Mouse (Mus musculus) kidney, postnatal 10 days (tissue): ENCODE data around the gene Foxf2.

Experiments
- DNase-seq: peaks from one replicate; pipeline ENCODE4 v3.0.0; 2021; ENCODE audit warnings: mixed read lengths

Gene Foxf2

DNA sequence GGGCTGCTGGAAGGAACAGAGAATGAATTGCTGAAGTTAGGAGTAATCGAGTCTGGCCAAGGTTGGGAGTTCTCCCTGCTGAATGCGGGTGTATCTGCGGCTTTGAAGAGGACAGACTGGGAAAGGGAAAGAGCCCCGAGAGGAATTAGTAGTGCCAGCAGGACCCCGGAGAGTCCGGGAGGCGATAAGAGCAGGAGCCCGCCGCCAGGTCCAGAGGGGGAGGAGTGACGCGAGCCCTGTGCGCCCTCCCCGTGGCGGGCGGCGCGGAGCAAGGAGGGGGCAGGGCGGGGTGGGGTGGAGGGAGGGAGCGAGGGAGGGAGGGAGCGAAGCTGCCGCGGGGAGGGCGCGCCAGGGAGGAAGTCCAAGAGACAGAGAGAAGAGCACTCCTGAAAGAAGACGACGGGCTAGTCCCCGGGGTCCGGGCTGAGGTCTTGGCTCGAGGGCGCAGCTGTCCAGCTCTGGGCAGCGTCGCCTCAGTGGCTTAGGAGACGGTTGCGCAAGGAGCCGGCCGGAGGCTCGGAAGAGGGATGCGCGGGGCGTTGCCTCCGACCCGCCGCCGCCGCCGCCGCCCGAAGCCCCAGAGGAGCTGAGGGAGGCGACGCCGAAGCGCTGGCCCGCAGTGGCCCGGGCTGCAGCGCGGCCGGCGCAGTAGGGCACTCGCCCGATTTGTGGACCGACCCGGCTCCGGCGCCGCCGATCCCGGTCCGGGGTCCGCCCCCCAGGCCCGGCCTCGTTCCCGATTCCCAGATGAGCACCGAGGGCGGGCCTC lies at the start of gene Foxf2:
TSS of gene Foxf2 (plus strand) at position 484 of the 769 bp plus-strand sequence.
- peak; percentile 37 for DNase-seq

DNA sequence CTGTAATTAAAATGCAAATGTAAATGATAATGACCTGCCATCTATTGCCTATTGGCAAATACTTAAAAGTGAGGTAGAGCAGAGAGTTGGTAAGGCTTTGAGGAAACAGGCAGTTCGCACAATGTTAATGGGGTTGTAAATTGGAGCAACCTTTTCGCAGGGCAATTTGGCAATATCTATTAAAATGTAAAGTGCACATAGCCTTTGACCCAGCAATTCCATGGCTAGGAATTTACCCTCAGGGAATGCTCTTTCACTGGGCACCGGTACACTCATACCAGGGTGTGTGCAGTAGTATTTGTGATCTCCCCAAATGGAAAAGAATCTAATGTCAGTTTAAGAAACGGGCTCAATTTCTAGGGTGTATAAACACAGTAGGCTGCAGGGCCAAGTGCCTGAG lies 48.9 kb upstream of the Foxf2 start:
- DNase-seq = no peak

DNA sequence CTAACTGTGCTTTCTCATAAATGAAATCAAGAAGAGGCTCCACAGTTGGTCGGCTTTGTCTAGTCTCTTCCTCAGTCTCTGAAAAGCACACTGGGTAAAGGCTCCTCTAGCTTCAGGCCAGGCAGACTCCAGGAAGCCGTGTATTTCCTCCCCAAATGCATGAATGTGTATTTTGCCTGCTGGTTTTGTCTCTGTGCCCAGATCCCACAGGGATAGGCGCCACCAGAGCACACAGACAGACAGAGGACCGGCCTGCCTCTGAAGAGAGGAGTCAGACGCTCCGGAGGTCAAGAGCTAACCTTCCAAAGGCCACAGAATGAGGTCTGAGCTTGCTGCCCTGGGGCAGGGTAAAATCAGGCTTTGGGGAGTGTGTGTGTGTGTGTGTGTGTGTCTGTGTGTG lies 48.0 kb upstream of the Foxf2 start:
- DNase-seq = peak; percentile 23

DNA sequence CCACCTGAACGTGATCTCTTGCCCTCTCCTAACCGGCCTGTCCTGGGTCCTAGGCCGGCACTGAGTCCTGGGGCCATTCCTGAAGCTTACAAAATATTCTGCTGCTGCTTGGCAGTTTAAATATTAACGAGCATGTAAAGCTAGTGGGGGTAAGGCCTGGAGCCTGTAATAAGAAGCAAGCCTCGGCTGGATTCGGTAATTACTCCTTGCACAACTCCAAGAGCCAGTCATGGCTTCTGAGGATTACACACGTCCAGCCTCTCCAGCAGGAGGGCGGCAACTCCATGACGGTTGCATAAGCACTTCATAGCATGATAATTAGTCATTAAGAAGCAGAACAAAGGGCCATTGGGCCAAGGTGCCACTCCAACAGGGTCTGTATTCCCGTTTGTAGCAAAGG lies 47.2 kb upstream of the Foxf2 start:
- peak; percentile 55 for DNase-seq

DNA sequence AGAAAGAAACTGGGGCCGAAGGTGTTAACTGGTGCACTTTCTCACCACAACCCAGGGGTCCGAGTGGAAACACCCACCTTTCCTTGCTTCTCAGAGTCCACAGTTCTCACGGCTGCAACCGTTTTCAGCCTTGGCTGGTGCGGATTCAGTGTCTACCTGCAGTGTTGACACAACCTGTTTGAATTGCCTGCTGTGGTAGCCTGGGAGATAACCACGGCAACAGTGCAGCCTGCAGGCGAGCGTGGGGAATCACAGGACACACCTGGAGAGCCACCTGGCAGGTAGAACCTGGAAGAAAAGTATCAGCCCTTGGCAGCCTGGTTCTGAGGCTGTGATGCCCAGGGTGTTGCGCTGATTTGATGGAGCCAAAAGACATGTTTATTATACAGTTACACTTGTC lies 45.8 kb upstream of the Foxf2 start:
- peak; percentile 54 for DNase-seq

DNA sequence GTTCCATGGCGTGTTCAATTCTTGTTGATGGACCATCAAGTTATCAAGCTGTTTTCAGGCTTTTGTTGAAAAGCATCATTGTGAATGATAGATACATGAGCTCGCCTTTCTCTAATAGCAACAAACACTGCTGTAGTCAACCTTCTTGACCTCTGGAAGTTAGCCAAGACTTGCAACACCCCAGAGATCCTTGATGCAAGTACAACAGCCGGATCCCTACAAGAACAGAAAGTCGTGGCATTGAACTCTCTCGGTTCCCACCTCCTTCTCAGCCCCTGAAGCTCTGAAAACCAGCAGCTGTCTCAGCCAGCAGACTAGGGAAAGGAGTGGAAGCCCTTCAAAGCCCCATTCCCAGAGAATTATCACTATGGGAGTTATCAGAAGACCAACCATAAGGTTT lies 38.3 kb upstream of the Foxf2 start:
- DNase-seq = peak; percentile 20

DNA sequence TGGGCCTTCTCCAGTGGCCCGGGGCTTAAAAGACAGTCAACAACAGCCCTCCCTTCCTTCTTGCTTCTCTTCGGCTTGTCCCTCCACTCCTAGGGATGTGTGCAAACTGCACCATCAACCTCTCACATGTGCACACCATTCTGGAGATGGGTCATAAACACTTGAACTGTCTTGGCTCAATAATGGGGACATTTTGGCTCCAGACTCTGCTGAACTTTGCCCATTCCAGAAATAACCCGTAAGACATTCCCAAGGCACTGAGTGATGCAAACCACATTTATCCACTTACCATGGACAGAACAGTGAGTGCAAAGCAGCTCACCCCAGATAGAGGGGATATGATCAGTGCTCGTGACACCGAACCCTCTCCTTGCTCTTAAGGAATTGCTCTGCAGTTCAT lies 26.0 kb upstream of the Foxf2 start:
- DNase-seq = no peak

DNA sequence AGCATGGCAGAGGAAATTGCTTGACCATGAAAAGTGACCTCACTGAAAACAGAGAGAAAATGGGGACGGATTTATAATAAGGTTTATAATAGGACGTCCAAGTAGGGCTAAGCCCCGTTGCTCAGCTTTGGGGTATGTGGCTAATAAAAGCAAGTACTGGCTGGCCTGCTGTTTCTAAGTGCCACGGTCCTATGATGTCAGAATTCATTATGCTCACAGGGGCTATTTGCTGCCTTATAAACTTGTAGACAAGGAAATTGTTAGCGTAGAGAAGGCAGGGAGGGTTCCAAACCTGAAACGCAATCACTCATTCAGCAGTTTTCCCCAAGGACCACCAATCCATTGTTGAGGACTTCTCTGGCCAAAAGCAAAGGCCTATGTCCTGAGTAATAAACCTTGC lies 21.7 kb upstream of the Foxf2 start:
- DNase-seq = no peak

DNA sequence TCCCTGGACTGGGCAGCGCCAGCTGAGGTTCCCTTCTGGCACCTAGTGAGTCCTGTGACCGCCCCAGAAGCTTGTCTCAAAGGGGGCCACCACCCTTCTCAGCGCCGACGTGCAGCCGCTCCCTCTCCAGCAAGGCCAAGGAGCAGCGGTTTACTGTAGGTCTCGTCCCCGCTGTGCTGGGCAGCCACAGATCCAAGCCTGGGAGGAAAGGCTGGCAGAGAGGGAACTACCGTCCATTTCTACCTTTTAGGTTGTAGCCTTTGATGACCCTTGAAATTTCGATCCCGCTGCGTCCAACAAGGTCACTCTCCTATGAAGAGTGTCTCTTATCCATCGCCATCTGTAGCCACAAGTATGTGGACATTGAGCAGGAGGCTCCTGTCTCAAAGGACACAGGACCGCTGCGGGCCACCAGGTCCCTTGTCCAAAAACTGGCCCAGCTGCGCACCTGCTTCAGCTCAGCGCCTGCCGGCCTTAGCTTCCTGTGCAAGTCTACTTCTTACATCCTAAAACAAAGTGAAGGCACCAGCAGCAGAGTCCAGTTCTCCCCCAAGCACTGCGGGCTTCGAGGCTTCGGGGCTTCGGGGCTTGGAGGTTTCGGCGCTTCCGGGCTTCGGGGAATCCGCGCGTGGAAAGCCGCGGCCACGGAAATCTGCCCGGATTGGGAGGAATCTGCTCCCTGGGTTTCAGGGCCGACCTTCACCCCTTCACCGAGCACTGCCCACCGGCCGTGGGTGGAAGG lies 10.7 kb upstream of the Foxf2 start:
- DNase-seq = no peak

DNA sequence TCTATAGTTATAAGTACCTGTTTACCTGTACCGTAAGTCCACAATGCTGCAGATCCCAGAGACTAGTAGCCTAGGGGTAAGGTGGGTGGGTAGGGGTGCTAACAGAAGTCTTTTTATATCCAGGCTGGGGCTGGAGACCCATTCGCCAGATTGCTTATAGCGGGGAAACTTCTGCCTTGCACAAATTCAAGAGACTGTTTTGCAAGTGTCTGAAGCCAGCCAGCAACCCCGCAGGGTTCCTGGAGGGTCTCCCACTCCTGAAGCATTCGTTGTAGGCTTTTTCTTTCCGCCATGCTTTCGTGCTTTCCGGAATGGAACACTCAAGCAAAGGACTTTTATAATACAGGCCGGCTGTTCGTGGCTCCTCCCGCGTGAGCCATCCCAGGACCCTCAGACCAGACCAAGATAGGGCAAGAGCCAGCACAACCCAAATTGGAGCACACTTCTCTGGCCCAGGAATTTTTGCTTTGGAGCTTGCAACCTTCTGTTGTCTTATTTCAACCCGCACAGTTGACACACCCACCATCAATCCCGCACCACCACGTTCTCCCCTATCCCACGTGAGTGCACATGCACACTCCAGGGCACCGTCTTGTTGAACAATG lies 10.0 kb upstream of the Foxf2 start:
- no peak for DNase-seq

DNA sequence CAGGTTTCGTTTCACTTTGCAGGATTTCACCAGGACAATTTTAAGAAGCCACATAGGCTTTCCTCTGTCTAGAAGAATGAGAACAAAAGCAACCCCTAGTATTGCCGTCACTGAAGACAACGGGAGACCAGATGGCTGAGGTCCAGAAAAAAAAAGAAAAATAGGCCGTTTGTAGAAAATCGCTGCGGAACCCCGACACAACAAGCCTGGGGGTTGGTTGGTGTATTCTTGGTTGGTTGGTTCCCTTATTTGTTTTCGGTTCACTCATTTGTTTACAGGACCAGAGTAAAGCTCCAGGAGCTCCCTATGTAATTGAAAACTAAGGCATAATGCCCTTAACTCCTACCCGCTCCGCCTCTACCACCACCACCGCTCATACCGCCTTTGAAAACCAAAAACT lies 7.6 kb upstream of the Foxf2 start:
- DNase-seq = no peak

DNA sequence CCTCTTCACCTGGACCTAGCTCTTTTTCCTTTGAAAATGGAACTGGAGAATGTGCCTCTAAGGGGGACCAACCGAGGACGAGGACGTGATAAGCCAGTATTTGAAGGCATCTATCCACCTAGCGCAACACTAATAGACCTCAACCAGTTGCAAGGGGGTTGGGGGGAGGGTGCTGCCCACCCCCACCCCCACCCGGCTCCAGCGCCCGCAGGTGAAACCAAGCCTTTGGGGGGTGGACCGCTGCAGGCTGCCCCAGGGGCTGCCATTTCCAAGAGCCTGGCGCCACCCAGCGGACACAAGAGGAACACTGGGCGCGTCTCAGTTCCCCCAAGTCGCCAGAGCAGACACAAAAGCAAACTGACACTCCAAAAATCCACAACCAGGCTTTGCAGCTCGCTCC lies 7.2 kb upstream of the Foxf2 start:
- DNase-seq = peak; percentile 83

DNA sequence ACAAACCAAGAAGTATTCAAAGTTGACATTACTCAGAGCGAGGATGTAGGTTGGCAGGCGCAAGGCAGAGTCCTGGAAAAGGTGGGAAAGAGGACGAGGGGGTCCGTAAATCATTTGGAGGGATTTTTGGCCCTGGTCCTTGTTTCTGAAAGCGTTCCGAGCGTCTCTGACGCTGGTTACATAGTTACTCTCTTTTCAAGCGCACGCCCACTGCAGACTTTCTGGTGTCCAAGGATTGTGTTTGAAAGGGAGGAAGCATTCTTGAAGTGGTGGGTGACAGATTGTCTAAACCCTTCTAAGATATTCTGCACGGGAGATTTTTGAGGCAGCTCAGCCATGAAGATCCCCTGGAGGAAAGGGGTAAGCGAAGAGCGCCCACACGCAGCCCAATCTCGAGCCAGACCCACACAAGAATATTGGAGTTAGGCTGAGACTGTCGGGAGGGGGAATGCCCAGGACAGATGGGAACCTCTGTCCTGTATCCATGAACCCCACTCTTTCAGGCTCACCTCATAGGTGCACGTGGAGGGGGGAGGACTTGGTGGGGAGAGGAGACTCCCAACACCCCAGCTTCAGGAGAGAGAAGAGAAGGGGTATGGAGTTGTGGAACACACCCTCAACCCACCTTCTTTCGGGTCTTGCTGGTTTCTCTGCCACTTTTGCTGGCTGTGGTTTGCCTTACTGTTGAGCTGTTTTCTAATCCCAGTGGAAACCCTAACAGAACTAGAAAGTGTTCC lies 6.5 kb upstream of the Foxf2 start:
- DNase-seq = no peak

DNA sequence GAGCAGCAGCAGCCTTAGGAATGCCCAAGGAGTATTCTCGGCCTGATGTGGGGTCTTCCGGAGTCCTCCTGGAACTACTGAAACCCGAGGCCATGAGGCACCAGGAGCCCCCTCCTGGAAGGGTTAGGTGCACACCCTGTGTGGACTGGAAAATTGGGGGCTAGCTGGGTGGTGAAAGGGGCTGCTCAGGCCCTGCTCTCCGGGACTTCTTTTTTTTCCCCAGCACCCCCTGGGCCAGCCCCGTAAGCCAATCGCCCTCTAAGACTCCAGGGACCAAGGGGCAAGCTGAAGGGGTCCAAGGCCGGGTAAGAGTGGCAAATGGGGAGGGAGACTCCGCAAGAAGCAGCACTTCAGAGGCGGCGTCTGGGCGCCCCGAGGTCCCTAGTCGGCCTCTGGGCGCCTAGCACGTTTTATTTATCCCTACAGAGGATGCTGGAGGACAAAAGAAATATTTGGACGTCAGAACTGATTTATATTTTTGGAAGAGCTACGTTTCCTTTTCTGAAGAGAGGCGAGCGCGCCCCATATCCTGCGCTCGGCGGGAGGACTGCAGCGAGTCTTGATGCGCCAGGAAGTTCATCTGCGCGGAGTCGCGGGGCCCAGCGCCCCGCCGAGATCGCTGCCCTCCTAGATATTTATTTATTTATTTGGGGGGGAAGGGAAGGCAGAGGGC lies 5.7 kb upstream of the Foxf2 start:
- no peak for DNase-seq

DNA sequence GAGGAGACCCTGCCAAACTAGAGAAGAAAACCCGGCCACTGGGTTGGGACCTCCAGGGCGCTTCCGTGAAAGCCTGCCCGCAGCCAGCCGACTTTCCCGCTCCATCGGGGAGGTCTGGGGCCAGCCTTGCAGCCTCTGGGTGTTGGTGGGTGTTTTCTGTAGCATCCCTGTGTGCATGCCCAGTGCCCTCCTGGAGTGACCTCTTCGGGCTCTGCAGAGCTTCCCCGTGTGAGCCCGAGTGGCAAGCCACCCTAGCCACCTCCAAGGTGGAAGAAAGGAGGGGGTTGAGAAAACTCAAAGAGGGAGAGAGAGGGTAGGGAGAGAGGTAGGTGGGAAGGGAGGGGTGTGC lies 5.1 kb upstream of the Foxf2 start:
- DNase-seq = no peak

DNA sequence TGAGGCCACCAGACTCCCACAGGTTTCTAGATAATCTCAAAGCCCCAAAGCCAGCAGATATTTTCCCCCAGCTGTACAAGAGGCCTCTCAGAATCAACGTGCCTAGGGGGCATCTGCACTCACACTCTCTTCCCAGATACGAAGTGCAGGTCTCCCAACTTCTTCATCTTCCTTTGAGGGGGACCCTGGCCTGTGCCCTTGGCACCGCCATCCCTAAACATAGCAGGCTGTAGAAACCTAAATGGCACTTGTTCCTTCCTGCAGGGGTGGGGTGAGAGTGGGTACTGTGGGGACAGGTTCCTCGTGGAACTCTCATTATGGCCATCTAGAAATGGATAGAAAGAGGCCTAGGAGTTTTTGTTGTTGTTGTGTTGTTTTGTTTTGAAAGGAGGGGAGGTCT lies 4.7 kb upstream of the Foxf2 start:
- DNase-seq = no peak

DNA sequence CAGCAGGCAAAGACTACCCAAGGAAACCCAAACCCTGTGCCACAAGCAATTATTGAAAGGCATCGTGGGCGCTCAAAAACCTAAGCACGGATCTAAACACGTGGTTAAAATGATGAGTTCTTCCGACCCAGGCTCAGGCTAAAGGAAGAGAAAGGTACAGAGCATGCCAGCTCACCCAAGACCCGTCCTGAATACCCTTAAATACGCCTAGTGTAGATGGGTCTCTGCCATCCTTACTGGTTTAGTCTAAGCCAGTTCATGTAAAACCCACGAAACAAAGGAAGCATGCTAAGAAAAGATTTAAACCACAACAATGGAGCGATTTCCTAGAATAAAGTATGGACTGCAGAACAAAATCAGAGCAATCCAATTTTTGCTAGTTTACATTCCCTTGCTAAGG lies 3.9 kb upstream of the Foxf2 start:
- DNase-seq = no peak

DNA sequence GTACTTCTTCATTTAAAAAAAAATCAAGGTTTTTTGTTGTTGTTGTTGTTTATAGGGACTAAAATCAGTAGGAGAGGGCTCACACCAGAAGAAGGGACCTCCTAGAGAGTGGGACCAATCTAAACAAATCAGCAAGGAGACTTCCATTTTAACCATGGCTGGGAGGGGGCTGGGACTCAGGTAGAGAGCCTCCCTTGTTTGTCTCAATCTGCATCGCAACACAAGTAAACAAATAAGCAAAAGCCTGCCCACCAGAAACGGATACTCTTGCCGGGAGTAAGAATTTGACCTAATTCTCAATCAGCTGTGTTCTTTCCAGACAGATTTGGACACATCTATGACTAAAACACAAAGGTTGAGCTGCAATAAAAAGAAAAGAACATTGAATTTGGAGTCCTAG lies 3.2 kb upstream of the Foxf2 start:
- DNase-seq = no peak

DNA sequence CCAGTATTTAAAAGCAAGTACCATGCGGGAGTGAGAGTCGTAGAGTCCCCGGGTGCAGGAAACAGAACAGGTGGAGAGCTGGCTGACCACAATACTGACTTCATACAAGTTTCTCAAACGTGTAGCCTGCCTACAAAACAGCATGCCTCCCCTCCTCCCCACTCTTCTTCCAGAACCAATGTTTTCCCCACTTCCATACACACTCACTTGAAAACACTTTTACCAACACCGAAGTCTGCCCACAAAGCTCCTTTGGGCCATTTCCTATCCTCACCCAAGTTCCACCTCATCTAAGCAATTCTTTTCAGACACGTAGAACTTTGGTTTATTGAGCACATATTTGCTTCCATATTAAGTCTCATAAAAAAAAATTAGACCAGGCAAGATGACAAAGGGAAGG lies 2.3 kb upstream of the Foxf2 start:
- no peak for DNase-seq

DNA sequence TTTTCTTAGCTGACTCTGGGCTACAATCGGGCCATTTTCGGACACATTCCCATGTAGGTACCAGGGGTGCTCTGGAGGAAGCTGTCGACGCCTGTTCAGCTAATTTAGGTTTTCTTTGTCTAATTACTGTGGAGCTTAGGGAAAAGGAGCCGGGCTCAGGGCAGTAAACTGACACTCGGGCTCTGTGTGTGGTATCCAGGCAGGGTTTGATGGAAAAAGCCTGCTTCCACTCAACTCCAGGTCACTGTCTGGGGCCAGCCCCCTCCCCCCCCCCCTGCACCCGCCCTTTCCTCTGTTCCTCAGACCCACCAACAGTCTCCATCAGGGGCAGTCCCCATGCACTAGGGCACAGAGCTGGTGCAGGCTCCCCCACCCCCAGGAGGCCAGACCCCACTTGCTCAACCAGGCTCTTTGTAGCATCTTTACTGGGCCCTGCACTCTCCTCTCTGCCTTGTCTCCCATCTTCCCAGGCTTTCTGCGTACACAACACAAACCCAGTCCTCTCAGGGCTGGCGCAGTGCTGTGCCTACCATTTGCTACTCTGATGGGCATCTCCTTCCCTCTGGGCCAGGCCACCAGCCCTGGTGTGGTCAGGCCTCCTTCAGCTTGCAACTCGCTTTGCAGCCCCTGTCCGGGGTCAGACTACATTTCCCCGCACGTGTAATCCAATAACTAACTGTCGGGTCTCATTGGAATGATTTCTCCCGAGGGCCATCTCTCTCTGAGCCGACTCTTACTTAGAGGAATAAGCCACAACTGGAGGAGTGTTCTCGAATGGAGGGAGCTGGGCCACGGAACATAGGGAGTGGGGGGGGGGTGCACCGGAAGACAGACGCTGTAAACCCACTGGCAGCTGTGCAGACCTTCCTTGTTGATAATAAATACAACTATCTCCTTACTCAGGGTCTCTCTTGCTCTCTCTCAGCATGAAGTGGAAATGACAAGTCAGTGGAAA lies 1.4 kb upstream of the Foxf2 start:
- DNase-seq = no peak

DNA sequence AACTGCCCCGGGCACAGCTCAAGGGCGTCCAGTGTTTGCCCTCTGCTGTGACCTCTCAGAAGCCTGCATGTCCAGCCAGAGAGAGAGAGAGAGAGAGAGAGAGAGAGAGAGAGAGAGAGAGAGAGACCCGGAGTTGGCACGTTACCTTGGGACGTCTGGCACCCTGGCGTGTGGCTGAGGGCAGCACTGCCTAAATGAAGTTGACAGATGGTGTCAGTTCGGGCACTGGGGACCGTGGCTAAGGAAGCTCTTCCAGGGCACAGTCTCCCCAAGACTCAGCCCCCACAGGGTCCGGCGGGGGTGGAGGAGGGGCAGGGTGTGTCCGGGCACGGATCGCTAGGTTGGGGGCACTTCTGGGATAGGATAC lies 667 bp upstream of the Foxf2 start:
- DNase-seq = no peak
